ENCODE assay signal across 17 mouse cellular contexts in the genomic region with DNA sequence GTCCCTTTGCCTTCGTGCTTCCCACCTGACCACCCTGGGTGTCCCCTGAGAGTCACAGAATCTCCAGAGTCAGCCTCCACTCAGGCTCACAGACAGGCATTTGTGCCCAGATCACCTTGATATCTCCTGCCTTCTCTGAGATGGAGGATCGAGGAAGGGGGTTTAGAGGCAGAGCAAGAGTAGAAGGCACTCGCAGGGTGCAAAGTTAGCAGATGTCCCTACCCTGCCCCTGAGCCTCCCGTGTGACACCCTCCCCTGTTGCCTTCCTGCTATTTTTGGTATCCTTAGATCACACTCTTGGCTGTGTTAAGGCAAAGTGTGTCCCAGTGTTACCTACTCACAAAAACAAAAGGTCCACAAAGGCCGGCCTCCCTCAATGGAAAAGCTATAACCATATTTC. TPM values are rescaled to one million over a fixed set of nuclear protein-coding genes. Genes with fewer than 3 reads are reported as not detected.
DNase-seq lines count a peak whose midpoint lies in the region; ATAC-seq and TF ChIP-seq lines count a peak whose summit lies in the region.
"Had no signal": no experiment of that assay in that cellular context is flagged by ENCODE, and none has a peak within 500 bp of the region (broad histone marks: within the 10 kb centered on the region; RNA-seq: fewer than 3 reads in every experiment).

TSS of gene Sgca (minus strand) at position 129 of the 400 bp plus-strand sequence.

- H3K36me3 ChIP-seq in testis, adult 2 months (ENCODE audit: control insufficient read depth, insufficient read depth, low read length): no peaks in the 10 kb centered on the region
- no peaks in the 10 kb centered on the region for H3K36me3 ChIP-seq in heart, embryonic 13.5 days
- H3K36me3 ChIP-seq in myocyte (ENCODE audit: control insufficient read depth, insufficient read depth): no peaks in the 10 kb centered on the region
- no peaks in the 10 kb centered on the region for H3K36me3 ChIP-seq in intestine, postnatal 0 days (ENCODE audit: control insufficient read depth, insufficient read depth)
- H3K36me3 ChIP-seq: limb, embryonic 15.5 days; lung, embryonic 15.5 days had no signal

- WGBS in heart, embryonic 13.5 days: 44% methylated on average over 5 of the region's 5 CpGs
- 69% methylated on average over 5 of the region's 5 CpGs for WGBS in intestine, postnatal 0 days

- H3K79me2 ChIP-seq in myocyte (ENCODE audit: control insufficient read depth, insufficient read depth): peaks cover 5% of the 10 kb centered on the region

- no peak for TF ChIP-seq POLR2A in testis, adult 2 months (IDR thresholded peaks at IDR 0.05; ENCODE audit: control insufficient read depth, low read depth, low read length)
- no peak for TF ChIP-seq POLR2A in myocyte (IDR thresholded peaks at IDR 0.05; ENCODE audit: insufficient read length, low read depth)

- no peaks in the 10 kb centered on the region for H3K9me3 ChIP-seq in heart, embryonic 13.5 days
- H3K9me3 ChIP-seq in intestine, postnatal 0 days (ENCODE audit: control insufficient read depth): no peaks in the 10 kb centered on the region
- H3K9me3 ChIP-seq: limb, embryonic 15.5 days; lung, embryonic 15.5 days had no signal

- ATAC-seq in heart, embryonic 13.5 days (ENCODE audit: extremely low read depth, insufficient number of reproducible peaks, low FRiP score, low TSS enrichment): no peak
- no peak for ATAC-seq in intestine, postnatal 0 days

- peak within 1 kb of the TSS; percentile 16; the same call in 1 of the 2 replicates for H3K4me2 ChIP-seq in heart, embryonic 13.5 days
- no peak within 1 kb of the TSS for H3K4me2 ChIP-seq in myocyte (ENCODE audit: low read depth)
- no peak within 1 kb of the TSS for H3K4me2 ChIP-seq in intestine, postnatal 0 days (replicated peaks; ENCODE audit: low read depth)
- H3K4me2 ChIP-seq: hindbrain, embryonic 14.5 days; limb, embryonic 15.5 days; lung, embryonic 15.5 days had no signal

- peak within 1 kb of the TSS; percentile 58 for H3K9ac ChIP-seq in heart, embryonic 13.5 days
- H3K9ac ChIP-seq in intestine, postnatal 0 days (ENCODE audit: low read depth, low read length): no peak within 1 kb of the TSS
- H3K9ac ChIP-seq: hindbrain, embryonic 14.5 days; limb, embryonic 15.5 days; lung, embryonic 15.5 days had no signal

- no peaks in the 10 kb centered on the region for H3K27me3 ChIP-seq in testis, adult 2 months (ENCODE audit: control insufficient read depth, insufficient read depth, low read length)
- H3K27me3 ChIP-seq in heart, embryonic 13.5 days (replicated peaks): peaks cover 6% of the 10 kb centered on the region; the same call in 1 of the 2 replicates
- no peaks in the 10 kb centered on the region for H3K27me3 ChIP-seq in myocyte (ENCODE audit: control insufficient read depth, insufficient read depth, insufficient read length)
- H3K27me3 ChIP-seq in intestine, postnatal 0 days (replicated peaks; ENCODE audit: control insufficient read depth, insufficient read depth, low read length): no peaks in the 10 kb centered on the region
- H3K27me3 ChIP-seq: limb, embryonic 15.5 days; lung, embryonic 15.5 days had no signal

- no peak for DNase-seq in testis, postnatal 14 days (ENCODE audit: low spot score)
- no peak for DNase-seq in gastrocnemius, postnatal 36 days
- no peak for DNase-seq in adrenal gland, postnatal 36 days
- DNase-seq: cerebellum, adult 11-12 months; kidney, adult 18-20 months; thymus, adult 18-20 months had no signal

- no peak within 1 kb of the TSS for H3K27ac ChIP-seq in testis, adult 2 months (ENCODE audit: control insufficient read depth, insufficient read depth, low read depth, low read length)
- H3K27ac ChIP-seq in heart, embryonic 13.5 days (replicated peaks): peak within 1 kb of the TSS; percentile 73
- no peak within 1 kb of the TSS for H3K27ac ChIP-seq in intestine, postnatal 0 days (ENCODE audit: low read depth, low read length)
- H3K27ac ChIP-seq: left cerebral cortex, adult 2 months; limb, embryonic 15.5 days; lung, embryonic 15.5 days had no signal

- no peak for TF ChIP-seq CTCF in testis, adult 2 months (IDR thresholded peaks at IDR 0.05; ENCODE audit: control insufficient read depth, insufficient read depth, insufficient replicate concordance, low read depth, low read length)
- no peak for TF ChIP-seq CTCF in intestine, postnatal 0 days (IDR thresholded peaks at IDR 0.05; ENCODE audit: low read depth)

- H3K4me3 ChIP-seq in testis, adult 2 months (ENCODE audit: control insufficient read depth, low read depth, low read length): no peak within 1 kb of the TSS
- no peak within 1 kb of the TSS for H3K4me3 ChIP-seq in heart, embryonic 13.5 days
- no peak within 1 kb of the TSS for H3K4me3 ChIP-seq in myocyte
- no peak within 1 kb of the TSS for H3K4me3 ChIP-seq in intestine, postnatal 0 days (ENCODE audit: low read depth, low read length)
- H3K4me3 ChIP-seq: erythroblast, embryonic 14.5 days; left cerebral cortex, adult 2 months; limb, embryonic 15.5 days; lung, embryonic 15.5 days had no signal

- intact Hi-C loops in gastrocnemius, postnatal 36 days (cut with DNase I): no loop called here

- H3ac ChIP-seq in myocyte (ENCODE audit: control insufficient read depth, insufficient read length): no peak within 1 kb of the TSS

- H3K4me1 ChIP-seq in testis, adult 2 months (ENCODE audit: control insufficient read depth, insufficient read depth, low read length): peaks cover 10% of the 10 kb centered on the region
- peaks cover 73% of the 10 kb centered on the region for H3K4me1 ChIP-seq in heart, embryonic 13.5 days
- H3K4me1 ChIP-seq in intestine, postnatal 0 days (replicated peaks; ENCODE audit: control insufficient read depth, insufficient read depth, low read length): no peaks in the 10 kb centered on the region

TF ChIP-seq in myocyte, 11 proteins besides CTCF, POLR2A, EP300 and RAD21:
- TF ChIP-seq TCF12 (IDR thresholded peaks at IDR 0.05; ENCODE audit: insufficient read depth, poor library complexity, severe bottlenecking) (no peak), MYOD1 (IDR thresholded peaks at IDR 0.05; ENCODE audit: control insufficient read depth in 1 of 3, insufficient read length in 2 of 3, low read depth in 2 of 3) (peak in 1 of 3 experiments; percentile 7)

RNA-seq across cellular contexts. Expression of gene Sgca, which starts in this region (rescaled TPM):
- 27.5 and 33.7 TPM in 2 replicates for polyA plus RNA-seq in testis, adult 2 months (2012; rRNA removed)
- 100 to 1,000 TPM; 252 to 259 TPM for total RNA-seq in gastrocnemius, postnatal 36 days (2021)
- 27.0 and 29.2 TPM in 2 replicates for polyA plus RNA-seq in heart, embryonic 13.5 days (2015; fragmentation: Nextera tagmentation; extraction: Ambion mirVana)
- polyA plus RNA-seq in myocyte (2012; fragmentation: generic; extraction: Trizol): 303 TPM
- 0.18 and 0.55 TPM in 2 replicates for polyA plus RNA-seq in intestine, postnatal 0 days (2015; fragmentation: Nextera tagmentation; extraction: Ambion mirVana)
- total RNA-seq in adrenal gland, postnatal 36 days (2021): not detected
- total RNA-seq: megakaryocyte-erythroid progenitor cell, adult 5-6 weeks had no signal
- polyA plus RNA-seq: erythroblast, embryonic 14.5 days; neural tube, embryonic 14.5 days had no signal

Comparison
In these comparisons a context has a peak if more than half of its experiments do, and no peak if none do; other contexts are left out.
1. RNA of gene Sgca (total RNA-seq): 252 to 259 TPM in gastrocnemius, postnatal 36 days; not detected in adrenal gland, postnatal 36 days; every median in the first group is over 100 times any median in the second.
2. RNA of gene Sgca (polyA plus RNA-seq): 303 TPM in myocyte (single experiment), 27.5 to 33.7 TPM in testis, adult 2 months and 27.0 to 29.2 TPM in heart, embryonic 13.5 days; 0.18 to 0.55 TPM in intestine, postnatal 0 days; every median in the first group is over 10 times any median in the second.